Mouse (Mus musculus) left cerebral cortex, adult 9 months (tissue): ENCODE results near the gene Eif5a.

ENCODE experiments used
- DNase-seq, 2 experiments: peaks; one replicate each; pipeline ENCODE4 v3.0.0; 2022; ENCODE audit warnings: low spot score in 2 of 2

Eif5a gene

DNA sequence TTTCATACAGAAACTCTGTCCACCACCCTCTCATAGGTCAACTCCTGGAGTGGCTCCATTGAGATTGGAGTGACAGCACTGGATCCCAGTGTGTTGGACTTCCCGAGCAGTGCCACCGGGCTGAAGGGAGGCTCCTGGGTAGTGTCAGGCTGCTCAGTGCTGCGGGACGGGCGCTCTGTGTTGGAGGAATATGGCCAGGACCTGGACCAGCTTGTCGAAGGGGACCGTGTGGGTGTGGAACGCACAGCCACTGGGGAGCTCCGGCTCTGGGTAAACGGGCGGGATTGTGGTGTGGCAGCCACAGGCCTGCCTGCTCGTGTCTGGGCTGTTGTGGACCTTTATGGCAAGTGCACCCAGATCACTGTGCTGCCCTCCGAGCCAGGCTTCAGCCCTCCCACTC, 18.8 kb downstream of the Eif5a start:
- no peak for DNase-seq

- no peak for DNase-seq
Observed at GRCm38 (mm10) chr11:69901993-69902392, 19.8 kb downstream of the Eif5a start.

DNA sequence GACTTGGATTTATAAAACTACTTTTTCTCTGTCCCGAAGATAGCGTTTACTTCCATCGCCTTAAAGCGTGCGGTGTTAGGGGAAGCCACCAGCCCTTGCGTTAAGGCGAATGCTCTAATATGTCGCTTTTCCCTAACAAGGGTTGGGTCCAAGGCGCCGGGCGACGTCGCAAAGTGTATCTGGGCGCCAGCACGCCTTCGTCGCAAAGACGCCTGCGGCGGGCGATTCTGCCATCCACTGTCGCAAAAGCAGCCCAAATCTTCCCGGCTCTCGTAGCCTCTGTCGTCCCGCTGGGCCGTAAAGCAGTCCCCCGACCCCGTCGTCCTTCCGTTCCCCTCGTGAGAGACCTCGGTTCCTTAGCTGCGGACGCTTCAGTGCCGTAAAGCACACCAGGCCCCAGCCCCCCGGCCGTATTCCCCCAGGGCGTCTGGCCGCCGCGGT, 20.3 kb downstream of the Eif5a start:
- DNase-seq, result peak; percentile 97 to 98

DNA sequence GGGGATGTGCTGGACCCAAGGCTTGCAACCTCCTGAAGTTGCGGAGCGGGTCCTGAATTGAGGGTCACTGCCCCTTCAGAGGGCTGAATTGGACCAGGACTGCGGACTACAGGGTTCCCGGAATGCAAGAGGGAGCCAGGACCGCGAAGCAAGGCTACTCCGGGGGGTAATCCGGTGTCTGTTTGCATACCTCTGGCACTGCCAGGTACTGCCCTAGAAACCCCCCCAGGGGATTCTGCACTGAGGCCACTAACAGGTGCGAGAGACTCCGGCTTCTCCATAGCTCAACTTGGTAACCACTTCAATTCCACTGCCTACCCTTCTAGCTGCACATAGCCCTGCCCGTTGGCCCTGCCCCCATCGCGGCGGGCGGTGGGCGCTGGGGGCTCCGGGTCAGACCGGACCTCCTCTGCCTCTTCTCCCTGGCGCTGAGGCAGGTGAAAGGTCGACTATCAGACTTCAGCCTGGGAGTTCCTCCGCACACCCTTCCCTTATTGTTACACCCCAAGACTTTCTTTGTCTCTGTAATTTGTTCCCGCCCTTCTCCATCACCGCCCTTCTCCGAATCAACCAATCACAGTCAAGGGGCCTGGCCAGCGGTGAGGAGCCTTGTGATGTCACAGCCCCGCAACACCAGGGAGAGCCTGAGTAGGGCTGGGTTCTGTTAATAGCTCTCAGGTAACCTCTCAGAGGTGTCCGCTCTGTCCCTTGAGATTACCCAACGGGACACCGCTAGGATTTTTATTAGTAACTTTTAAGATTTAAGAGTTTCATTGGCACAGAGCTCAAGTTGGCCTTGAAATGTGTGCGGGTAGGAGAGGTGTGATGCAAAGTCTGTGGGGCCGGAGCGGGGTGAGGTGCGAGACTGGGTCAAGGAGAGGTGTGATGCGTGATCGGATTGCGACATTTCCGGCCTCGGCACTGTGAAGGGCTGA, 21.0 kb downstream of the Eif5a start, which contains the start of the genes 2810408A11Rik and Neurl4:
TSS of gene 2810408A11Rik (minus strand) at position 517 of the 935 bp plus-strand sequence.
TSS of gene Neurl4 (plus strand) at position 602 of the 935 bp plus-strand sequence.
- peak; percentile 79 to 89 for DNase-seq

- no peak for DNase-seq
Observed at GRCm38 (mm10) chr11:69899870-69900269, 21.9 kb downstream of the Eif5a start.

DNA sequence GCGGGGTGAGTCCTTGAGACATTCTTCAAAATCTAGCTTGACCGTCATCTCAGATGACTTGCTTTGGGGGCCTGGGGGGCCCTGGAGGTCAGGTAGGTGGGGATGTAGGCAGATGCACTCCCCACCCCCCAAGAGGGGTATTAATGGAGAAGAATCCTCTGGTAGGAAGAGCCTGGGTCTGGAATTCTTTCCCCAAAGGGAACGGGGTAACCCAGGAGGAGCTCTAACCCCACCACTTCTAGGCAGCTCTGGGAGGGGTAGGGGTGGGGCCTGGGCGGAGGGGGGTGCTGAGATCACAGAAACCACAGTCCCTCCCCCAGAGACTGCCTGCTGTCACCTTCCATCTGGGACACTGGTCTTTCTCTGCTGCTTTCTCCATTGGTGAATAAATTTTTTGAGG, 26.5 kb downstream of the Eif5a start, which contains the start of gene Acap1:
TSS of gene Acap1 (minus strand) at position 249 of the 400 bp plus-strand sequence.
- DNase-seq, result no peak

- DNase-seq, result no peak
Observed at GRCm38 (mm10) chr11:69894671-69895070, 27.1 kb downstream of the Eif5a start.

GRCm38 (mm10) chr11:69891482-69891881, 30.3 kb downstream of the Eif5a start:
- DNase-seq, result peak in 1 of 2 experiments; percentile 42

DNA sequence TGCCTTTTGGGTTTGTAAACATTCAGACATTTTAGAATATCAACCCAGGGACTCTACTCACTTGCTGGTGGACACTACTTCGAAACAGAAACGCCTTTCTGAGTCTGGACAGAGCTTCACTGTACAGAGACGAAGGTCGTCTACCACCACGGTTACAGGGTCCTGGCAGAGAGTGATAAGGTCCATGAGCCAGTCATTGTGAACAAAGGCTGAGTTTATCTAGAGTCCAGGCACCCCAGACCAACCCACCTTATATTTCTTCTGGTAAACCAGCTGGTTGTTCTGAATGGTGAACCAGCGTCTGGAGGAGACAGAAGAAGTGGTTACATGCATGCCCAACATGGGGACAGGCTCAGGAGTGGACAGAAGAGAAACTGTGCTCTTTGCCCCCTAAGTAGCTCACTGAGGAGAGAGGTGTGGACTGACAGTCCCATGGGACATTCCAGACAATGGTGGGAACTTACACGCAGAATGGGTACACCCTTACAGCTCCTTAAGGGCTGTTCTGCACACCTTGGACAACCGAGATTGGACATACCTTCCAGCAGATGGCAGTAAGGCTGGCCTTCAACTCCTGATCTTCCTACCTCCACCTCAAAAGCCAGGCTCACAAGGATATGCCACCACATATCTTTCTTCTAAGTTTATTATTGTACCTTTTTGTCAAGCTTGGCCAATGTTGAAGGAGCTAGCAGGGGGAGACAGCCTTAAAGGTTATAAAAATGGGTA, 34.7 kb downstream of the Eif5a start:
- no peak for DNase-seq

GRCm38 (mm10) chr11:69884663-69885062, 37.1 kb downstream of the Eif5a start:
- DNase-seq, result no peak

GRCm38 (mm10) chr11:69884240-69884639, 37.5 kb downstream of the Eif5a start:
- no peak for DNase-seq

GRCm38 (mm10) chr11:69883527-69884151, 38.1 kb downstream of the Eif5a start:
- DNase-seq, result no peak

- DNase-seq, result no peak
Observed at GRCm38 (mm10) chr11:69883066-69883465, 38.7 kb downstream of the Eif5a start.

GRCm38 (mm10) chr11:69881787-69882670, 39.7 kb downstream of the Eif5a start:
- no peak for DNase-seq

DNA sequence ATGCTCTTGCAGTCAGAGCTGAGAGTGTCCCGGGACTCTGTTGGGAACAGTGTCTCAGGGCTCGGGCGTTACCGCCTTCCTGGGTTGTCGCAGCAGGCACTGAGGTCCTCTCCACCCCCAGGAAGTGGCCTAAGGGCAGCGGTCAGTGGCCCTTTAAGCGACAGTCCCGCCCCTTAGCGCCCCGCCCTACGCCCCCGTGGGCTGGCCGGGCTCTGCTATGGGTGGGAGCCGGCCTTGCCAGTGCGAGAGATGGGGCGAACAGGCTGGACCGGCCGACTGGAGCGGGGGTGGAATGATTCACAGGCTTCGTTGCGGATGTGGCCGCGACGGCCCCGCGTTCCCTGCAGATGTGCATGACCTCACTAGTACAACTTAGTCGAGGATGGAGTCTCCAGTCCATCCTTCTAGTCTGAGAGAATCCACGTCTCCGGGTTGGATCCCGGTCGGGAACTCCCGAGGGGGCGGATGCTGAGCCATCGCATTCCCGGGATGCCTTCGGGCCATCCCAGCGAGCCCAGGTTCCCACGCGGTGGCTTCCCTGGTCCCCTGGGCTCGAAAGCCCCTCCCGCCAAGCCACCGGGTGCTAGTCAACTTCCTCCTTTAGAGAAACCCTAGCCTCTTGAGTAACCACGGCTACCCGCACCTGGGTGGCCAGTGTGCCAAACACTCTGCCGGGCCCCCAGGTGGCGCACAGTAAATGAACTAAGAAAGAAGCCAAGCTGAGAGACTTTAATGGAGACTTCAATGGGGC, 40.7 kb downstream of the Eif5a start, which contains the start of gene Kctd11:
TSS of gene Kctd11 (minus strand) at position 554 of the 751 bp plus-strand sequence.
- DNase-seq, result peak in 1 of 2 experiments; percentile 73

DNA sequence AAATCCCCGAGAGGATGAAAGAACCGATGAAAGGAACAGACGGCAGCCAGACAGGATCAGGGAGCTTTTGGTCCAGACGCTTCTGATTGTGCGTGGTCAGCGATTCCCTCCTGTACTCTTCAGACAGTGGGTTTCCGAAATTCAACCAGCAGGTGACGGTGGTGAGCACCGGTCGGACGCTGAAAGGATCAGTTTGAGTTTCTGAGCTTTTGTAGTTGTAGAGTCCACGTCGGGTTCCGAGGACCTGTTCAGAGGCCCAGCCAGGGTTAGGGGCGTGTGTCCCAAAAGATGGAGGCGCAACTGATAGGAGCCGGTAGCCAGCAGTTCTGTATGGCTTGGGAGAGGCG, 41.3 kb downstream of the Eif5a start:
- DNase-seq, result peak in 1 of 2 experiments; percentile 41

DNA sequence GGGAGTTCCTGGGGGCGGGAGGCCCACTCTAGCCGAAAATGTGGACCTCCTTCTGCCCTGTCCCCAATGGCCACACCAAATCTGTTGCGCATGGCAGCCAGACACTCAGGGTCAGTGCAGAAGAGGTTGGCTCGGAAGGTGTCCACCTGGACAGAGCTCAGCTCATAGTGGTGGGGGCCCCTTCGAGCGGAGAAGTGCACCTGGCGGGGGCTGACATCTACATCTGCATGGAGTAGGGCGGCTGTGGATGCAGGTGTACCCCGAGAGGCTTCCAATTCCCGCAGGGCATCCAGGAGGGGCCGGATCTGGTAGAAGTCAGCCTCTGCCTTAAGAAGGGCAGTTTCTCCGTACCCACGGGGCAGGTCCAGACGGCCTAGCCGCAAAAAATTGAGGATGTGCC, 42.0 kb downstream of the Eif5a start:
- DNase-seq, result no peak

- DNase-seq, result no peak
Observed at GRCm38 (mm10) chr11:69878952-69879351, 42.8 kb downstream of the Eif5a start.

- DNase-seq, result no peak
Observed at GRCm38 (mm10) chr11:69878399-69878798, 43.4 kb downstream of the Eif5a start.

DNA sequence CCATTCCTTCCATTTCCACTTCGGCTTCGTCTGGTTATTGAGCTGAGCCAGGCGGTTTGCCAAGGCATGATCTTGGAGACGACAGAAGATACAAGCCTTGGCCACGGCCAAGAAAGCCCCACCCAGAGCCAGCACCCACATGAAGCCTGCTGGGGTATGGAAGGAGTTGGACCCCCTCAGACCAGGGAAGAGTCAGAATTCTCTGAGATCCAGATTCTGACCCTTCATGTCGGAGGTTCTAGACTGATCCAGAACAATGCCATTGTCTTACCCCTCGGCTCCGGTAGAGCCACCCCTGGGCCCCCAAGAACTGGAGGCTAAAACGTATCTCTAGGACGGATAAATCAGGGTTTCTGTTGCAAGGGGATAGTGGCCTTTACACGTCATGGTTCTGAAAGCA, 43.9 kb downstream of the Eif5a start, which contains the start of gene Tmem95:
TSS of gene Tmem95 (minus strand) at position 141 of the 400 bp plus-strand sequence.
- no peak for DNase-seq
